Mouse (Mus musculus): ENCODE results near the gene Rab44. TPM values are rescaled to one million over a fixed set of nuclear protein-coding genes. Genes with fewer than 3 reads are reported as not detected.

Rab44 gene
- total RNA-seq, 2 experiments from 2014 or later: 0.33 to 0.78 TPM

DNA sequence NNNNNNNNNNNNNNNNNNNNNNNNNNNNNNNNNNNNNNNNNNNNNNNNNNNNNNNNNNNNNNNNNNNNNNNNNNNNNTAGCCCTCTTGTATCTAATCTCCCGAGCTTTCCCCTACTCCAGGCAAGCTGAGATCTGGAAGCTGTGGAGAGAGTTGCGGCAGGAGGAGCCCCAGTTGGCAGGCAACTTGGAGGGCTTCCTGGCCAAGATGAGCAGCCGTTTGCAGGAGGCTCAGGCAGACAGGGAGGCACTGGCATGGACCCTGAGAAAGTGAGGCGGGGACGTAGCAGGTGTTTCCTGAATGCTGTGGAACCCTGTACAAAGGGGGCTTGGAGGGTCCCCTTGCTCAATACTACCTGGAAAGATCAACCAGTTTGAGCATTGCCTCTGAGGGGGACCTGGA is 21.1 kb downstream of the Rab44 start:
- DNase-seq: no peak

DNA sequence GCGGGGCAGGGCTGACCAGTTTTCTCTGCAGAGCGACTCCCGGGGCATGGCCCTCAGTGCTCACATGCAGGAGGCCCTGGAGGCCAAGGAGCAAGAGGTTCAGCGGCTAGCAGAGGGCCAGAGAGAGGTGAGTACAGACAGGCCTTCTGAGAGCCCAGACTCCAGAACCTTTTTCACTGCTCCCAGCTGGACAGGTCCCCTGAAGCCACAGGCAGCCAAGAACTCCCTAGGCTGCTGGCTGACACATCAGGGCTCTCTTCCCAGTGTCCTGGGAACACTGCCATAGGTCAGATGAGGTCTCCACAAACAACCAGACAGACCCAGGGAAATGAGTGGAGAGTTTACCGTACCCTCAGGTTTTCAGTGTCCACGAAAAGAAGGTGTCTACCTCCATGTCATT is 22.3 kb downstream of the Rab44 start:
- peak; percentile 90 for DNase-seq

DNA sequence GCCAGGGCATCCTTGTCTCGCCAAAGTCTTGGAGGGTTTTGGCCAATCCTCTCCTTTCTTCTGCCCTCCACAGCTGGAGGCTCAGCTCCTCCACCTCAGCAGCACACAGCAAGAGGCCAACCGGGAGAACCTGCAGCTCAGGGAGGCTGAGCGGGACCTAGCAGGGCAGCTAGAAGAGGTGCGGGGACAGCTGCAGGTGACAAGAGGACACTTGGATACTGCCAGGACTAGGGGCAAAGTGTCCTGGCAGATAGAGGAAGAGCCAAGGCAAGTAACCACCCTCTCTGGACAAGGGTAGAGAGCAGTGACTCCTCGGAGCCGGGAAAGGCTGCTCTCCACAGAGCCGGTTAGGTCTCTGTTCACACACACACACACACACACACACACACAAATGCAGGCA is 24.0 kb downstream of the Rab44 start:
- no peak for DNase-seq

DNA sequence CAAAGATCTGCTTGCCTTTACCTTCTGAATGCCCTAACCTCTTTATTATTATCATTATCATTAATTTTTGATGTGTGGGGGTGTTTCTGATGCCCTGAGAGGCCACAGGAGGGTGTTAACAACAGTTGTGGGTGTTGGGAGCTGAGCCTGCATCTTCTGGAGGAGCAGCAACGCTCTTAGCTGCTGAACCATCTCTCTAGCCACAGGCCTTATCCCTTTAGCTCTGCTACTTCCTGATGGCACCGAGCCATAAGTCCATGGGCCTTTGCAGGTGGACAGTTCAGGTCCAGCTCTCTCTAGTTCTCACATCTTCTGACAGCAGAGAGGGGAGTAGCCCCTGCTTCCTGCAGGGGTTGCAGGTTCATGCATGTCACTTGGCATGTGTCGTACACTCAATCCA is 27.6 kb downstream of the Rab44 start:
- DNase-seq: no peak

DNA sequence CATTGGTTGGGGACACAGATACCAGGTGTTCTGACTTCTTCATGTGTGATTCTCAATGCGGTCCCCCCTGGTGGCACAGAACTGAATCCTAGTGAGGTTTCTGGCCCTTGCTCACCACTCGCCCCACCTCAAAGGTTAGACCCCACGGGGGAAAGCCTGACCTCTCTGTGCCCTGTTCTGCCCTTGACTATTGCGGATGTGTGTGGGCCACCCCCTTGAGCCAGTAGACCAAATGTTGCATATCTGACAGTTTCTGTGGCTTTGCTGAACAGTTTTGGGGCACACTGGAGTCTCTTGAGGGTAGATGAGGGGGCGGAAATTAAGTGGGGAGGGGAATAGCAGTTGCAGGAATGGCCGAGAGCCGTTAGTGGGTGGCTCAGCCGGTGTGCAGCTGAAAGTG is 29.3 kb downstream of the Rab44 start:
- no peak for DNase-seq

DNA sequence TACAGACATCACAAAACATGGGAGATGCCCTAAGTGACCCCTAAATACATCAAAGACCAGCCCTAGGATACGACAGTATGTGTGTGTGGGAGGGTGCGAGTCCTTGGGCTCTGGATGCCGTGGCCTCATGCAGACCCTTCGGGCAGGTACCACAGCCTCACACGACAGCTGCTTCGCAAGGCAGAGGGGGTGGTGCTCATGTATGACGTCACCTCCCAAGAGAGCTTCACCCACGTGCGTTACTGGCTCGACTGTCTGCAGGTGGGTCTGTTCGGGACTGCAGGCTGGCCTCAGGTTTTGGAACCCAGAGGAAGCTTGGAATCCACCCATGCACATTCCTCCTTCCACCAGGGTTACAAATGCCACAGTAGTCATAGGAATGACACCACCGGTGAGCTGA is 31.2 kb downstream of the Rab44 start:
- DNase-seq: no peak

DNA sequence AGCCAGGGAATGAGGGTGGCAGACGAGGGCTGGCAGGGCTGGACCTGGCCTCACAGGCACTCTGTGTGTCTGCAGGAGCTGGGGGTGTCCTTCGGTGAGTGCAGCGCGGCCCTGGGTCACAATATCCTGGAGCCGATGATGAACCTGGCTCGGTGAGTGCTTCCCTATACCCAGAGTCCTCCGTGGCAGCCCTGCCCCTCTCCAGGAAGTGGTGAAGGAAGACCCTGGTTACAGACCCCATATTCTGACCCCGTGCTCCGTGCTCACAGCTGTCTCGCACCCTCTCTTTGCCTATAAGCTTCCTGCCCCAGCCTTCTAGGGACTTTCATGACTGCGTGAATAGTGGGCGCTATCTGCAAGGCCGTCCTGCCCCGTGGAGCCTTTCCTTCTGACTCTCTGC is 33.3 kb downstream of the Rab44 start:
- DNase-seq: no peak

DNA sequence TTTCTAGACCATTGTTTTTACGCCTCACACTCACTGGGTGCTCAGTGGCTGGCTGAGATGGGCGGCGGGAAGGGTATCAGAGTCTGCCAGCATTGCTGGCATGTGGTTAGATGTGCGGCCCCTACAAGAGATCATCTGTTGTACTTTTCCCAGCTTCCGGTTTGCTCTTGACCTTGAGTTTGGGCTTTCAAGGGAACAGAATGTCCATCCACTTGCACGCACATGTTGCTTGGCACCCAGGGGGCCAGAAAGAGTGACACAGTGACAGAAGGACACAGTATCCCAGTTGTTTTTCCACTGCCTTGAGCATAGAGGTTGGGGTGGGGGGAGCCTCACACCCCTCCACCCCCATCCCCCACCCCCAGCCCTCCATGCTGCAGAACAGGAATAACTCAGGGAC is 33.8 kb downstream of the Rab44 start:
- no peak for DNase-seq

DNA sequence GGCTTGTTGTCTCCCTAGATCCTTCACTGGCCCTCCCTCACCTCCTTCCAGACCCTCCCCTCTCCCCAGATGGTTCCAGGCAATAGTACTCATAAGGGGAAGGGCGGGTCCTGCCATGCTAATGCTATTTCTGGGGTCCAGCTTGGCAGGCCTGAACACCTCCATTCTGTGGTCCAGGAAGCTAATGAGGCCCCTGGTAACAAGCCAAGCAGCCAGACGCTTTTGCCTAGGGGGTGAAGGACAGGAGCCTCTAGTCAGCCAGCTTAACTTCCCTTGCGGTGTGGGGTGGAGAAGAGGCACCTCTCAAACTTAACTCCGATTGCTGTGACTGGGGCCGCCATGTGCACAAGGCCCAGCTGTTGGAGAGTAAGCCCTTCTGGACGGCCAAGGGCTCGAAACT is 35.8 kb downstream of the Rab44 start:
- DNase-seq: no peak

DNA sequence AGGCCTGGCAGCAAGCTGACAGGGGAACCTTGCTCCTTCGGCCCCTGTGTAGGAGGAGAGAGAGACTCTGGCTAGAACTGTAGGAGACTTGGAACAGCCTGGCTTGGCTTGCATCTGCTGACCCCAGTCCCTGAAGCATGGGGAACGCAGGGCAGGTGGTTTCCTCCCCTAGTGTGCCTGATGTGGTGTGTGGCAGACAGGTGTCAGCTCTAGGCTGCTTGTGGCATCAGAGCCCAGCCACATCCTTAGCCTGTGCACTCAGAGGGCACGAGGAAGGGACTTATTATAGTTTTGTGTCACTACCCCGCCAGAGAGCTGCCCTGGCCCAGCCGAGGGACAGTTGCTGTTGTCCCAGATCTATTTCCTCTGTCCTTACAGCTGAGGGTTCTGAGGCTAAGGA is 38.6 kb downstream of the Rab44 start:
- DNase-seq: no peak

DNA sequence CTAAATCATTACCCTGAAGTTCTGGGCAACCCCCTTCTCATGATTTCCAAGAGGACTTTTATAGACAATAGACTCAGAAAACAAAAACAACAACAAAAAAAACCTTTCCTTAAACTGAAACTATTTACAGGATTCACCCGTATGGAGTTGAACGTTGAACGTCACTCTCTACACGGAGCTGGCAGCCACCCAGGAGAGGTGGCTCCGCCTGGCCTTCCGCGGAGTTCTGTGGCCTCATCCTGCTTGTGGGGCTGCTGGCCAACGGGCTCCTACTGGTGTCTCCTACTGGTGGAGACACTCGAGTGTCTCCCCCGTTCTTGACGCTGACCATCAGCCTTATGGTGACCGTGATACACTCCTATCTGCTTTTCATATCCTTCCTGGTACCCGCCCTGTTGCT is 40.3 kb downstream of the Rab44 start:
- DNase-seq: no peak

DNA sequence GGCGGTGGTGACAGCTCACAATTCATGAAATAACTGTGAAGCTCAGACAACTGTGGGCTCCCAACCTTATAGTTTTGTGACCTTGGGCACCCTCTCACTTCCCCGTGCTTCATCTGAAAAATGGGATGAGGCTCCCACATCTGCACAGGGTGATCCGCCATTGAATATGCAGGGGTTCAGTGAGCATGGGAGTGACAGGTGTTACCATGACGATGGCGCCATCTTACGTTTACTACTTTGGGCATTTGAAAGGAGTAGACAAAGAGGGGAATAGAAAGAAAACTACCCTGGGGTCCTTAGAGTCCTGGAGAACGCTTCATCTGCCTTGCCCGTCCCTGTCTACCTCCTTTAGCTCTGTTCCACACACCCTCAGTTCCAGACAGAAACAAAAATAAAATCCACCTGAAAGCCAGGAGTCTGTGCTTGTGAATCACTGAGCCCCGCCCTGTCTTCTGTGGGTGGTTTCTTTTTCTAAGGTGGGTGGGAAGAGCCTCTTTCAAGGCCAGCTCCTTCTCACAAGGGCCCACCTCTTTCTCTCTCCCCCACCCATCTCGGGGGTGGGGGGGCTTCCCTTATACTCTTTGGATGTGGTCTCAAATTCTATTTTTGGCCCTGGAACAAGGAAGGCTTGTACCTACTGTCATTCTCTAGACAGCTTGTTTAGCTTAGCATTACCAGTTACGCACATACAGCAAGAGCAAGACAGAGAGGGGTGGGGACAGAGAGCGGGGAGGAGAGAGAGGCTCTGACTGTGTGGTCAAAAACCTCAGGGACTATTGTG is 41.6 kb downstream of the Rab44 start:
- DNase-seq: no peak

DNA sequence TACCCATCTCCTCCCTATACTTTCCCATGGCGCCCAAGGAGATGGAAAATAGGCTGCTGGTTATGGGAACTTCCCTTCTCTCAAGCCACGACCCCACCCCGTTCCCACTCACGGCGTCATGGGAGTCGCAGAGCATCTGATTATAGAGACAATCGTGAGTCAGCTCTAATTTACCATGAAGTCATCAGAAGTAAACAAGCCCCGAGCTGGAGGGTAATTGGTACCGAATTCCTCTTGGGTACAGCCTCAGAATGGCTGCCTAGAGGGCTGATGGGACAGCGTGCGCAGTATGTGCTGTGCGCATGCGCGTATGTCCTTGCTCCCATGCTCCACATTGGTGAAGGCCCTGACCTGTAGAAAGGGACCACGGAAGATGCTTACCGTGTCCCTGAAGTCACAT is 42.5 kb downstream of the Rab44 start:
- DNase-seq: no peak

DNA sequence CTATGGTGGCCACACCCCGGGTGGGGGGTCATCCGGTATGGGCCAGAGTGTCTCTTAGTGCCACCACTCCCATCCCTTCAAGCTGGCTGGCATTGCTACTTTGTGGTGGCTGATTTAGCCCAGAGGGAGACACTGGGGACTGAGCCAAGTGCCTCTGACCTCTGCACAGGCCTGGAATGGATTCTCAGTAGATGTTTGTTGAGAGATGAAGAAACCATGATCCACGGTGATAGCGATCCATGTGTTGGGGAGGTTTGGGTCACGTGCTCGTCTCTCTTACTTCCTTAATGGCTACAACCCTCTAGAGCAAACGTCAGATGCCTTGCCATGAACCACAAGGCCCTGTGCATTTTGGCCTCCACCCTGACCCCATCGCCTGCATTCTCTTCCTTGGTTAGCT is 42.9 kb downstream of the Rab44 start:
- no peak for DNase-seq

DNA sequence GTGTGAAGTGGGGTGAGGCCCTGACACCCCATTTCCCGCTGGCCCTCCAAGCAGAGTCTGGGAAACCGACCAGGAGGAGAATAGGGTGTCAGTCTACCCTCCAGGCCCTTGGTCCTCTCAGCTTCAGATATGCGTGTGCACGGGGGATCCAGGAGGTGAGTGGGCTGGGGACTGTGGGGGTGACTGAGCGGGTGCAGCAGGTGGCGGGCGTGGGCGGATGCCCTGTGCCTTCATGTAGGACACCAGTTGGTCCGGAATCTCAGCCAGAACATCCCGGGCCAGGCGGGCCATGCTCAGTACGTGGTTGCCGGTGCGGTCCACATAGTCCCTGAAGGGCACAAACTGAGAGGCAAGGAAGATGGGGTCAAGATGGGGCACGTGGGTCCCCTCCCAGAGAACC is 45.0 kb downstream of the Rab44 start:
- no peak for DNase-seq

DNA sequence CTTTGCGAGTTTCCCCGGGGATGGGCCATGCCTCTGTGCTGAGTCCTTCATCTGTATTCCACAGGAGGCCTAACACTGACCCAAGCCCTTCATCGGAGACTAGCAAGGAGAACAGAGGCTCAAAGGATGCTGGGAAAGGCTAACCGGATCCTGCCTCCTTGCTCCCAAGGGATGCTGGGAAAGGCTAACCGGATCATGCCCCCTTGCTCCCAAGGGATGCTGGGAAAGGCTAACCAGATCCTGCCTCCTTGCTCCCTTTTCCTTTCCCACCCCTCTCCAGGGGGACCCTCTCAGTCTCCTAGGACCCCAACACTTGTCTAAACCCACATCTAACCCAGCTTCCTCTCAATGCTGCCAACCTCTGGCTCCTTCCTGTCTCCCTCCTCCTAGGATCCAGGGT is 45.4 kb downstream of the Rab44 start:
- no peak for DNase-seq

DNA sequence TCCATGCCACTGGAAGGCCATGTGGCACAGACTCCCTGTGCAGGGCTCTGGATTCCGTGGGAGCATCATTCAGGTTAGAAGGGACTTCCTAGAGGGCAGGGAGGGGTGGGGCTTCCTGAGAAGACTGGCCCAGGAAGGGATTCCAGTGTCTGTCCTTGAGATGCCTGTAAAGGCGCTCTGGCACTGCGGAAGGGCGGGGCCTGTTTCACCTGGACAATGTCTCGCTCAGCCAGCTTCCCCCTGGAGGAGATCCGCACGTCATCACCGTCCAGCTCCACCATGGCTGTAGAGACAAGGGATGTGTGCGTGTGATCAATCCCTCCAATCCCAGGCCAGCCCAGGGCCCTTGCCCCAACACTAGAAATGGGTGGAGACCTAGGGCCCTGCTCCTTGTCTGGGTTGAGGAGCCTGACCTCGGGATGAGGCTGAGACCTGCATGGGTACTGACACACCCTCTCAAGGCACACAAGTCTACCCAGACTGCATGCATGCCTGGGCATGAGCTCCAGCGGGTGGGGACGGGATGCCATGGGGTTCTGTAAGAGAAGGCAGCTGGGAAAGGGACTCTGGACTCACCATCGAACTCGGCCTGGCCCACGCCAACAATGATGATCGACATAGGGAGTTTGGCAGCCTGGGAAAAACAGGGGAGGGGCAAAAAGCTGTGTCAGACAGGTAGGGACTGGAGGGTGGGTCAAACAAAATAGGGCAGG is 46.0 kb downstream of the Rab44 start:
- DNase-seq: no peak

DNA sequence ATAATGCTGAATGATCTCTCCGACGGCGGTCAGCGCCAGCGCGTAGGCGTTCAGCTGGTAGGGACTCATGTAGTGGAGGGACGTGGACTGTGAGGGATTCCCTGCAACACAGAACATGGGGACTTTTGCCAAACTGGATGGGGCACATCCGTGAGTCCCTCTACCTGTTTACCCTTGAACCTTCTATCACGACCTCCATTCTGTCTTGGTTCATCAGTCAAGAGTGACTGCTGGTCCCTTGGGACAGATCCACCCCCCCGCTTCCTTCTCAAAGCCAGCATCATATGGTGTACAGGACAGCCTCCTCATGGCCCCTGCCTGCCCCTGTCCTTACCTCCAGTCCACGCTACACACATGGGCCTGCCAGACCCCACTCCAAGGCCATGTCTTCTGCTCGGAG is 48.4 kb downstream of the Rab44 start:
- no peak for DNase-seq

DNA sequence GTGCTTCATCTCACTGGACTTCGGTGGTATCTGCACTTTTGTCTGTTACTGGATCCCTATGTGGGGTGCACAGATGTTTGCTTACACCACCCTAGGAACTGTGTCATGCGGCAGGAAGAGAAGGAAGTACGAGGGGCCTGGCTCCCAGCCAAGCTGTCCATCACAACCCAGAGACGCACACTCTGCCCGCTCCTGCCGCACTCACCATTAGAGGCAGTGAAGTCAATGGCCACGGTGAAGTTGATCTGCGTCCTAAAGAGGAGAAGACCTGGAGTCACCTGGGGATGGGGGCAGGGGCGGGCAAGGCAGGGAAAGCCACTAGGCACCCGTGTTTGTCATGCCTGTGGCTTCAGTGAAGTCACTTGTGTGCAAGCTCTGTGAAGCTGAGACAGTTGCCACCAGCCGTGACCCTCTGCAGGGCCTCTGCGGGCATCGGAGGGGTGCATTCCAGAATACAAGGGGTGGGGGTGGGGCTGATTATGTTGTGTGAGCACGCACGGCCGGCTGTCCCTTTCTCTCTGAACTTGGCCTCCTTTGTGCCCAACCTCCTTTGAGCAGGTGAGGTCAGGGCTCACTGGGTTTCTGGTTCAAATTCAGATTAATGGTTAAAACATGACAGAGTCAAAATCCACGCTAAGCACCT is 50.6 kb downstream of the Rab44 start:
- DNase-seq: no peak

DNA sequence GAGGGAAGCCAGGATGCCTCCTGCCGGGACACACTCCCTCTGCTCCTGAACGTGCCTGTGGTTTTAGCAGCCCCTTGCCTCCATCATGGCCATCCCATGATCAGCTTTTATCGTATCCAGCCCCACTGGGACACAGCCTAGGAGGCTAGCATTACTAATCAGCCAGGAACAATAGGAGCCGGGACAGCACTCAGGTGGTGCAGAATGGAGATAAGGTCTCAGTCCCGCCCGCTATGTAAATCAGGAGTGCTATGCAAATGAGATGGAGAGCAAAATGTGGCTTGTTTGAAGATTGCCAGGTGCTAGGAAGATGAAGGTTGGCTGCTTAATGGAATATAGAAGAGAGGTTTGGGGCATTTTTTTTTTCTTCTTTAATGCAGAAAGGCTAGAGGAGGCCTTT is 51.5 kb downstream of the Rab44 start:
- DNase-seq: no peak

DNA sequence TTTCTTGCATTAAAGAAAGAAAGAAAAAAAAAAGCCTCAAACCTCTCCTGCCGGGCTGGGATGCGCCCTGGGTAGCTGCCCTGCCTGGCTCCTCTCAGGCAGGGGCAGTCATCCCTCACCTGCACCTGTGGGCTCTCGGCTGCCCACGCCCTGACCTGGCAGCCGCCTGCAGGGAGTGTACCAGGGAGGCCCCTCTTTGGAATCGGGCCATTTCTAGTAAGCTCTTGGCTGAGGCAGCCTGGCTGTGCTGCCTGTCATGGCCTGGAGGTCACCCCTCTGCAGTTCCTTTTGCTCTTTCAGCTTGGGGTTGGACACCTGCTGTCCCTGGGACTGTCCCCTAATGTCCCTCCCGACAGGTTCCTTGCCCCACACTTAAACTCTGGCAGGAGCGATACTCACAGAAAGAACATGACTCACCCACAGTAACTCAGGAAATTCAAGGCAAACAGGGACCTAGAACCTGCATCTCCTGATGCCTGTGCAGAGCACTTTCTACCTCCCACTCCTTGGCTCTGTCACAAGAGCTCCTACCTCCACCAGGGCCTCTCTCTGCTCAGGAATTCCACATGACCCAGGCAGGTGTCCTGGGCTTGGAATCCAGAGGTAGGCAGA is 52.1 kb downstream of the Rab44 start:
- no peak for DNase-seq

DNA sequence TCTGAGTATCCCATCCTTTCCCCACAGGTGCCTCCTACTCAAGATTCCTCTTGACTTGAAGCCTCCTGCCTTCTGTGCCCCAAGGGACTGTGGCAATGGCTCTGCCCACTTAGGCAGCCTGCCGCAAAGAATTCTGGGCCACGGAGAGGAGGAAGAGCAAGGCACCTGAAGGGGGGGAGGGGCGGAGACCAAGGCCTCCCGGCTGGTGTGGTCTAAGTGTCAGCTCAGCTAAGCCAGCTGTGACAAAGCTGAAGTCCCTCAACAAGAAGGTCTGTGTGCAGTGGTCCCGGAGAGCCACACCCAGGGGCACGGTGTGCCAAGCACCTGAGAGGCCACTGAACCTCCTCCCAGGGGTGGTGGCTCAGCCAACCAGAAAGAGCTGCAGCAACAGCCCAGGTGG is 53.4 kb downstream of the Rab44 start:
- DNase-seq: no peak

DNA sequence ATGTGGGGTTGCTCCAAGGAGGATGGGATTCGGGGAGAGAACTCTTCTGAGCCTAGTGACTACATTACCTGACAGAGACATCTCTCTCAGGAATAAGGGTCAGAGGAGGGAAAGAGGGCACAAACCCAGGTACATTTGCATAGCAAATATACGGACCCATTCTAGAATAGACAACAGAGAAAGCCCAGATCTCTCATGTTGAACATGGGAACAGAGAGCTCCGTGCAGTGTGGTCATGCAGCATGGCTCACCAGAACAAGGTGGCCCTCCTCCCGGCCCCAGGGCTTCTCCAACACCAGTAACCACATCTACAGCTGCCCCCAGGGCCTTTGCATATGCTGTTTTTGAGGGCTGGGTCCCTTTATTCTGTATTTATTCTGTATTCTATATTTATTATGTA is 54.5 kb downstream of the Rab44 start:
- no peak for DNase-seq
